Mouse (Mus musculus) ovary, adult 18-20 months (tissue): ENCODE measurements around the gene Zfp791.
"Not testable (repeated sequence)": the region's sequence is repeated elsewhere in the genome, so short reads cannot be mapped to it uniquely, and the experiment has no call there.

Experiments used
- DNase-seq: peaks from one replicate; pipeline ENCODE4 v3.0.0; 2022; ENCODE audit warnings: low spot score, mixed read lengths

The Zfp791 gene

GRCm38 (mm10) chr8:85083108-85083813 lies 39.6 kb downstream of the Zfp791 start, which contains the start of gene Man2b1:
Man2b1 (plus strand) TSS chr8:85083270.
- peak; percentile 88 for DNase-seq

- not testable (repeated sequence) for DNase-seq
These were observed 40.7 kb downstream of the Zfp791 start for GRCm38 (mm10) chr8:85082169-85082568.

GRCm38 (mm10) chr8:85081216-85081555 lies 41.7 kb downstream of the Zfp791 start, which contains the start of gene Wdr83:
Wdr83 (minus strand) TSS chr8:85081306.
- DNase-seq, result no peak

- no peak for DNase-seq
These were observed 42.2 kb downstream of the Zfp791 start, which contains the start of gene Wdr83os for GRCm38 (mm10) chr8:85080532-85081215. Wdr83os (plus strand) TSS chr8:85080740.

- DNase-seq, result no peak
These were observed 42.7 kb downstream of the Zfp791 start for GRCm38 (mm10) chr8:85080214-85080531.

GRCm38 (mm10) chr8:85076993-85077392 lies 45.9 kb downstream of the Zfp791 start:
- peak; percentile 64 for DNase-seq

GRCm38 (mm10) chr8:85076001-85076400 lies 46.9 kb downstream of the Zfp791 start:
- DNase-seq, result no peak

- DNase-seq, result no peak
These were observed 48.3 kb downstream of the Zfp791 start for GRCm38 (mm10) chr8:85074617-85075016.

GRCm38 (mm10) chr8:85074167-85074566 lies 48.7 kb downstream of the Zfp791 start:
- no peak for DNase-seq

GRCm38 (mm10) chr8:85073041-85073612 lies 49.8 kb downstream of the Zfp791 start:
- no peak for DNase-seq

- no peak for DNase-seq
These were observed 50.4 kb downstream of the Zfp791 start for GRCm38 (mm10) chr8:85072364-85072929.

- DNase-seq, result peak; percentile 84
These were observed 51.2 kb downstream of the Zfp791 start, which contains the start of gene Dhps for GRCm38 (mm10) chr8:85071514-85072281. Dhps (plus strand) TSS chr8:85071757.

- DNase-seq, result no peak
These were observed 51.9 kb downstream of the Zfp791 start for GRCm38 (mm10) chr8:85071041-85071440.

GRCm38 (mm10) chr8:85067982-85068381 lies 54.9 kb downstream of the Zfp791 start, which contains the start of gene Gm5741:
Gm5741 (minus strand) TSS chr8:85067982.
- DNase-seq, result no peak

- no peak for DNase-seq
These were observed 55.7 kb downstream of the Zfp791 start for GRCm38 (mm10) chr8:85067155-85067554.

GRCm38 (mm10) chr8:85065213-85065612 lies 57.7 kb downstream of the Zfp791 start:
- no peak for DNase-seq

- DNase-seq, result no peak
These were observed 60.3 kb downstream of the Zfp791 start for GRCm38 (mm10) chr8:85062603-85063002.

GRCm38 (mm10) chr8:85059879-85060616 lies 62.8 kb downstream of the Zfp791 start, which contains the start of gene Fbxw9:
Fbxw9 (plus strand) TSS chr8:85060055.
- peak; percentile 75 for DNase-seq
